Mouse (Mus musculus) kidney, postnatal 36 days (tissue): ENCODE data around the gene Ckb.
A peak's percentile ranks its signal among the peaks of the same experiment; 100 is the strongest.

ENCODE experiments used
- DNase-seq, 2 experiments: peaks; one replicate each; pipeline ENCODE4 v3.0.0; 2021 to 2022; ENCODE audit warnings: mixed read lengths in 2 of 2

The Ckb gene

GRCm38 (mm10) chr12:111691346-111691872 is 19.3 kb upstream of the Ckb start:
- peak in 1 of 2 experiments; percentile 37 for DNase-seq

DNA sequence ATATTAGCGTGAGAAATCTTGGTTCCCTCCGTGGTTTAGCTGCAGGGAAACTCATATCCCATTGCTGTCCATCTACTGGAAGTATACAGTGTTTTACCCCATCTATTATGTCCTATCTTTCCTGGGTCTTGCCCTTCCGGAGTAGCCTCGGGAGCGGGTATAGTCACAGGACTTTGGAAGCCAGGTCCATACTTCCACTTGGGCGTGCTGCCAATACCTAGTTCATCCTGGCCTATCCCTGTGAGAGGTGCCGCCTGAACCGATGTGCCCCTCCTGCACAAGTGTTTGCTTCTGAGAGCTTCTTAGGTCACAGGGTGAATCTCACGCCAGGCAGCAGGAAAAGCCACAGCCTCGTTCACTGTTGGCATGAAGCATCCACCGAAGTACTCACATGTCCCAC is 17.3 kb upstream of the Ckb start:
- DNase-seq = peak; percentile 83 to 87

GRCm38 (mm10) chr12:111688069-111688428 is 15.9 kb upstream of the Ckb start:
- peak in 1 of 2 experiments; percentile 49 for DNase-seq

GRCm38 (mm10) chr12:111687350-111688068 is 15.4 kb upstream of the Ckb start:
- DNase-seq = peak; percentile 95

DNA sequence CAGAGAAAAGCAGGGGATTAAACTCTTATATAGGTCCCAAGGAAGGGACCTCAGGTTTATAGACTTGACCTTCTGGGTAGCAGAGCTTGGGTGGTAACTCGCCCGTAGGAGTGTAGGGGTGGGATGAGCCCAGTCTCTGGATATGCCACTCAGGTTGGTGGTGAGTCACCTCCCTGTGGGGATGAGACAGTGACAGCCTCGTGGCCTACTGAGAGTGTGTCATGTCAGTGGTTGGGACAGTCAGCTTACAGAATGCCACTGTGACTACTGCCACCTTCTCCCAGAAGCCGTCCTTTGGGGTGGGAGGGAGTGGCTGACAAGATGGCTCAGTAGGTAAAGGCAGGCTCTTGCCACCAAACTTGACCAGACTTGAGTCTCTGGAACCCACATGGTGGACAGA is 14.3 kb upstream of the Ckb start:
- DNase-seq = no peak

DNA sequence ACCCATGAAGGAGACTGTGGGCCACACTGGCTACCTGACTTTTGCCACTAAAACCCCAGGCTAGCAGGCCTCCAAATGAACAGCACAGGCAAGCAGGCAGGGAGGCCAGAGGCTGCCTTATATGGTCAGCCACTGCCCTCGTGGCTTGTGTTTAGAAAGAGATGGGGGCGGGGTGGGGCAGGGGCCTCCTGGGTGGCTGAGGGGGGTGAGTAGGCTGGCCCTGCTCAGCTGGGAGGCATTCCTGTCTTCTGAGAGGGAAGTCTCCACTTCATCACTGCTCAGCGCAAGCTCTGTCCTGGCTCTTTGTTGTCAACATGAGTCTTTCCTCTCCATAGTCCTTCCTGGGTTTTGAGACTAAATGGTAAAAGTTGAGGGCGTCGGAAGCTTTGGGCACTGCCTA is 10.7 kb upstream of the Ckb start:
- no peak for DNase-seq

DNA sequence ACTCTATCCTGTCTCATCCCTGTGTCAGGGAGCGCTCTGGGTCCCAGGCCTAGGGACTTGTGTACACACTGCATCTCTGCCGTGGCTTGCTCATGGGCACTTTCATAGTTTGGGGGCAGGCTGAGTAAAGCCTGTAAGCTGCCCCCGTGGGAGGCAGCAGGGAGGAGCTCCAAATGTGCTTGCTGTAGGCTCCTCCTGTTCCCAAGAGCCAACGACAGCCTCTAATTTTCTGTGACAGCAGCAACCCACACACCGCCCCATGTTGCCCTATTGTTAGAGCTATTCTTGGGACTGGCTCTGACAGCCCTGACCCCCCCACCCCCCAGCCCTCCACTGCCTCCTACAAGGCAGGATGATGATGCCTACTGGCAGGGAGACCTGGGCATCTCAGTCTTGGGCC is 9.9 kb upstream of the Ckb start:
- no peak for DNase-seq

DNA sequence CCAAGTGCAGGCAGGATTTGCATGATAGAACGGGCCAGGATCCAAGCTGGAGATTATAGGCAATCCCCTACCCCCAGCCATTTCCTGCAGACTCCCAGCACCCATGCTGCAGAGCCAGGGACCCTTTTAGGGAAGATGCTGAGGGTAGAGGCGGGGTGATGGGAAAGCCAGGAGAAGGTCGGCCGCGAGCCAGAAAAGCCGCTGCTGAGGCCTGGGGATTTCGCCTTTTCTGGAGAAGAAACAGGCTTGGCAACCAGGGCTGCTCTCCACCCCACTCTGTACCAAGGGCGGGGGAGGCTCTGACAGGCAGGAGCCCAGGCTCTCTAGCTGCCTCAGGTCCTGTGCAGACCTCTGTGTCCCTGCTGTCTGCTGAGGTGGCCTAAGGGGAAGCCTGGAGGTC is 9.2 kb upstream of the Ckb start:
- no peak for DNase-seq

- no peak for DNase-seq
Measured at GRCm38 (mm10) chr12:111680661-111681060, 8.5 kb upstream of the Ckb start.

DNA sequence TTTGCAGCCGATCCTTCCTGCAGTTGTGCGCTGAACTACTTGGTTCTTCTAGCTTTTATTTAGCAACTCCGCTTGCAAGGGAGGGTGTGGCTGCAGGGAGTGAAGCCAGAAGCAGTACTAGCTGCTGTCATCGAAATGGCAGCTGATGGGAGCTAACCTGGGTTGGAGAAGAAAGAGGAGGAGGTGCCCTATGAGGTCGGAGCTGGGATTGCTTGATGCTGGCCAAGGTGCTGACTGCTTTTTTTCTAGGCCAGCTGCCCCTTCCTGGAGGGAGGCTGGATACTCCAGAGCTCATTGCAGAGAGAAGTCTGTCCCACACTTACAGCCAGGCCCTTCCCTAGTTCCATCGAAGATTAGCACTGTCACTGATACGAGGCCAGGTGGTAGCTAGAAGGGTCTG is 6.9 kb upstream of the Ckb start:
- no peak for DNase-seq

GRCm38 (mm10) chr12:111678670-111678933 is 6.5 kb upstream of the Ckb start:
- DNase-seq = no peak

DNA sequence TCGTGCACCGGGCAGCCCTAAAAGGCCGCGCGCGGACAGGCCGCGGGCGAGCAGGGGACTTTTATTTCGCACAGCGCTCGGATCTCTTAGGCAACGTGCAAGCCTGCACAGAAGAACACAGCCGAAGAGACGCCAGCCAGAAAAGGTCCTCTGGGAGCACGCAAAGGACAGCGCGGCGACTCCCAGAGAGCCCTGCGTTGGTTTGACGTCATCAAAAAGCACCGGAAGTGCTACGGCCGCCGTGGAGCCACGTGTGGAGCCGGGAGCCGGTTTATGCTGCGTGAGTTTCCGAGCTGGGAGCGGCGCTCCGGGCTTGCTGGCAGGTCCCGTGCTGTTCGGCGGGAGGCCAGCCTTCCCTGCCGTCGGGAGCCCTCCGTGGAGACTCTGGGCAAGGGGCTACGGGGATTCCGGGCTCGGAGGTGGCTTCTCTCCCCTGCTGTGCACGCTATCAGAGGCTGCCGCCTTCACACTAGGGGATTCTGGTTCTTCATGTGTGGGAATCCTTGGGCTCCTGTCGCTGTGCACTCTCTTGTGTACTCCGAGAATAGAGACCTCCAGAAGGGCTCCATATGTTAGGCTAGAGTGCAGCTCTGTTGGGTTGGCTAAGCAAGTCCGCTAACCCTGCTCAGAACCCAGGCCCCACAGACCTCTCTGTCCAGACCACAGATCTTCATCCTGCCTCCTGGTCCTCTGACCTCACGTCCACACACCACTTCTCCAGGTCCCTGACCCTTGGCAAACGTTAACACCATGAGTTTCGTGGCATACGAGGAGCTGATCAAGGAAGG is 5.9 kb upstream of the Ckb start, which contains the start of gene Trmt61a:
Gene Trmt61a, plus strand, starts transcription at position 224 of the 788 bp plus-strand sequence.
- DNase-seq = peak; percentile 94

DNA sequence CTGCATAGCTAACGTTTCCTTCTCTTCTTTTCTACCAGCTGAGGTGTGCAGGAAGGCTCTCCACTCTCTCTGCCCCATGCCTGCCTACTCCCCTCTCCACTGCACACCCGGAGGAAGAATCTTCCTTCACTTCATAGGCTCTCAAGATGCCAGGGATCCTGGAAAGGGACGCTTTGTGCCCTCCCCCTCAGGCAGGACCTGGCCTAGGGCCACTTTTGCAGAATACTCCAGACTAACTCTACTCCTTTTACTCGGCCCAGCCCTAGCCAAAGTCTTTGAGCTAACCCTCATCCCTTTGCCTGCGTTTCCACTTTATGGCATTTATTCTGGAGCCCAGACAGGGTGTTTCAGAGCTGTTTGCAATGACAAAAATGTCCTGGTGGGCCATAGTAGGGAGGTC is 5.3 kb upstream of the Ckb start:
- peak; percentile 39 to 64 for DNase-seq

GRCm38 (mm10) chr12:111675797-111676580 is 3.9 kb upstream of the Ckb start:
- no peak for DNase-seq

DNA sequence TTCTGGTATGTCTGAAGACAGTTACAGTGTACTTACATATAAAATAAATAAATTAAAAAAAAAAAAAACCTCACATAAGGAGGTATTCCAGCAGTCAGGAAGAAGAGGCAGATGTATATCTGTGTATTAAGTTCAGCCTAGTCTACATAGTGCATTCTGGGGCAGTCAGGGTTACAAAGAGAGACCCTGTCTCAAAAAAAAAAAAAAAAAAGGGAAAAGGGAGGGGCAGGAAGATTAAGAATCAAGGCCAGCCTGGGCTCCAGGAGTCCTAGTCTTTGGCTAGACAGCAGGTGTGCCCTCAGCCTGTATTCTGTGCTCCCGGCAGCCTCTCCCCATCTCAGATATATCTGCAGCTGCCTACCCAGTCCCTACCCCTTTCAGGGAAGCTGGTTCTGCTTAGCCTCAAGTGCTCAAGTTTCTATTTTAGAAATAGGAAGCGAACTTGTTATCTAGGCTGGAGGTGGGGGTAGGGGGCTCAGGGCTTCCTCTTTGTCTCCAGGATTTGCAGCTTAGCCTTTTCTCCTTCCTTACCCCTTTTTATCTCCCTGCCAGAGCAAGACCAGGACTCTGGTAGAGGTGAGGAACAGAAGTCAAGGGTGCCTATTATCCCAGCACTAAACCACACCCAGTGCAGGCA is 2.8 kb upstream of the Ckb start:
- no peak for DNase-seq

DNA sequence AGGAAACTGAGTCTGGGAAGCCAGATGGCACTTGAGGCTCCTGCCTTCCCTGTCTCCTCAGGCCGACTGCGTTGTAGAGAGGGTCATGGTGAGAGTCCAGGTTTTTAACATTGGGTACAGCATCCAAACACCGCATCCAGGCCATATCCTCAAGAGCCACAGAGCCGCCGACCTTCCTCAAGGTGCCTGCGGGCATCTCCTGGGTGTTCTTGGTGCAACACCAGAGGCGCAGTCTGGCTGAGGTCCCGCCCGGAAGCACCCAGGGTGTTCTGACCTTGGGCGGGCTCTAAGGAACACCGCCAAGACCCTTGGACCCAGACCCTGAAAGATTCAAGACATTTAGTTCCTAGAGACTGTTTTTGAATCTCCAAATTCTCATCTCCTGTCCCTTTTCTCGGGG is 443 bp upstream of the Ckb start:
- DNase-seq = peak in 1 of 2 experiments; percentile 51

GRCm38 (mm10) chr12:111671431-111671902 is 671 bp downstream of the Ckb start:
- DNase-seq = peak; percentile 48 to 78

GRCm38 (mm10) chr12:111670976-111671375 is 1.2 kb downstream of the Ckb start:
- DNase-seq = no peak

DNA sequence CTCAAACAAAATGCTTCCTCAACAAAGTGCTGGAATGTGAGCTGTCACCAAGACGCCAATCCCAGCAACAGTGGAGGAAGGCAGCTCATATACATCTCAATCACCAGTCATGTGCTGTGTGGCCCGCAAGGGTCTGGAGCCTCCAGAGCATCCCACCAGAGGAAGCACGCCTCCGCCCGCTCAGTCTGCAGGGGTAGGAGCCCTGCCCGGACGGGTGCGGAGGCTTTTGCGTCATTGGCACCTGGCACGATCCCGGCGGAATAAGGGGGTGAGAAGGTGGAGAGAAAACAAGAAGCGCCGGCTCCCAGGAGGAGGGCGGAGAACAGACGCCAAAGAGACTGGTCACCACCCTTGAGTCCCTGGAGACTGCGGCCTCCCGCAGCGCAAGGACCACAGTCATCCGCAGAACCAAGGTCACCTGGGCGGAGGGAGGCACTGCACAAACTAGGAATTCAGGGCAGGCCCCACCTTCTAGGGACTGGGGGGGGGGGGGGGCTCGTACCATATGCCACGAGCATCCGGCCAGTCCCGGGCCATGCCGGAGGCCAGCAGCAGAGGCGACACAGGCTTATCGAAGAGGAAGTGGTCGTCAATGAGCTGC is 1.7 kb downstream of the Ckb start:
- DNase-seq = peak; percentile 46 to 63

DNA sequence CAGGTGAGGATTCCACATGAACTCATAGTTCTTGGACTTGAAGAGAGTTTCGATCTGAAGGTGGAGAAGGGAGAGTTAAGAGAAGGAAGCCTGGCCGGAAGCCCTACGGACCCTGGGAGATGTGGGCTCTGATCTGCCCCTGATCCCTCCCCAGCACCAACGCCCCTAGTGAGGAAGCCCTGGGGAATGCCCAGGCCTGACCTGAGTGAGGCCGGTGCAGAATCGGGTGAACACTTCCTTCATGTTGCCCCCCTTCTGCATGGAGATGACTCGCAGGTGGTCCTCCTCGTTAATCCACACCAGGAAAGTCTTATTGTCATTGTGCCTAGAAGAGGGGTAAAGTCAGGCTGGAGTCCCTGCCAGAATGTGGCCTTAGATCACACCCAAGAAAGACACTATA is 2.2 kb downstream of the Ckb start:
- DNase-seq = no peak

- DNase-seq = peak; percentile 33 to 55
Measured at GRCm38 (mm10) chr12:111669000-111669788, 2.9 kb downstream of the Ckb start.
